Mouse (Mus musculus): ENCODE measurements around the gene Defb43.

- TF ChIP-seq CTCF (IDR thresholded peaks at IDR 0.05; ENCODE audit: extremely low read depth, insufficient read depth, low read length) (no peak), POLR2A (IDR thresholded peaks at IDR 0.05; ENCODE audit: extremely low read depth, insufficient read depth, low read length) (no peak)
Measured at GRCm38 (mm10) chr14:63049910-63050370, 38.4 kb downstream of the Defb43 start, which contains the start of gene Defb30.
